ENCODE assay signal across 28 mouse cellular contexts in genomic region chr17:25541768-25542167, GRCm38 (mm10). TPM values are rescaled to one million over a fixed set of nuclear protein-coding genes. Genes with fewer than 3 reads are reported as not detected.
DNase-seq lines count a peak whose midpoint lies in the region; ATAC-seq and TF ChIP-seq lines count a peak whose summit lies in the region.
"Had no signal": no experiment of that assay in that cellular context is flagged by ENCODE, and none has a peak within 500 bp of the region (broad histone marks: within the 10 kb centered on the region; RNA-seq: fewer than 3 reads in every experiment).

No protein-coding gene starts in this region.

- H3K27me3 ChIP-seq in Patski = no peaks in the 10 kb centered on the region
- no peaks in the 10 kb centered on the region for H3K27me3 ChIP-seq in intestine, embryonic 16.5 days (replicated peaks; ENCODE audit: control insufficient read depth, insufficient read depth, low read length)
- H3K27me3 ChIP-seq: embryonic facial prominence, embryonic 13.5 days; embryonic facial prominence, embryonic 15.5 days; forebrain, embryonic 12.5 days had no signal

- H3K36me3 ChIP-seq in intestine, embryonic 16.5 days (ENCODE audit: control insufficient read depth, insufficient read depth, low read length) = no peaks in the 10 kb centered on the region
- H3K36me3 ChIP-seq: embryonic facial prominence, embryonic 13.5 days; embryonic facial prominence, embryonic 15.5 days; forebrain, embryonic 10.5 days; forebrain, embryonic 12.5 days; G1E had no signal

- no peak overlapping the region for H3K4me3 ChIP-seq in intestine, embryonic 16.5 days (ENCODE audit: low read length)
- H3K4me3 ChIP-seq: embryonic facial prominence, embryonic 13.5 days; embryonic facial prominence, embryonic 15.5 days; erythroblast, embryonic 14.5 days; forebrain, embryonic 10.5 days; forebrain, embryonic 12.5 days had no signal

- H3K4me2 ChIP-seq in intestine, embryonic 16.5 days (ENCODE audit: low read depth, low read length) = no peak overlapping the region
- H3K4me2 ChIP-seq: embryonic facial prominence, embryonic 13.5 days; embryonic facial prominence, embryonic 15.5 days; forebrain, embryonic 12.5 days had no signal

- in situ Hi-C loops in Patski (cut with MboI; ENCODE audit: low pct_unique_long_range_greater_than_20kb) = no loop called here

- H3K27ac ChIP-seq in intestine, embryonic 16.5 days (ENCODE audit: low read length) = no peak overlapping the region
- H3K27ac ChIP-seq: embryonic facial prominence, embryonic 13.5 days; embryonic facial prominence, embryonic 15.5 days; forebrain, embryonic 10.5 days; forebrain, embryonic 12.5 days had no signal

- DNase-seq in adrenal gland, adult 2 months = peak; percentile 34
- DNase-seq in adrenal gland, postnatal 25 days = no peak
- peak; percentile 43 for DNase-seq in 3T3-L1 (ENCODE audit: low read depth, low spot score)
- DNase-seq in Muller cell, postnatal 12 days (ENCODE audit: inconsistent ontology term) = peak; percentile 61
- DNase-seq in Patski (ENCODE audit: low read depth, low spot score) = peak; percentile 74
- no peak for DNase-seq in ovary, postnatal 36 days (ENCODE audit: low spot score)
- DNase-seq: adrenal gland, adult 8-10 months; B cell, adult 2 months; cerebellum, adult 11 months; cerebellum, adult 18-20 months; cerebellum, adult 8-10 months; cerebellum, adult 9-11 months; cerebellum, postnatal 14 days; cerebellum, postnatal 36 days; embryo, embryonic 11 days had no signal

- no peaks in the 10 kb centered on the region for H3K9me3 ChIP-seq in intestine, embryonic 16.5 days (ENCODE audit: control insufficient read depth, low read length)
- H3K9me3 ChIP-seq: embryonic facial prominence, embryonic 13.5 days; embryonic facial prominence, embryonic 15.5 days; forebrain, embryonic 10.5 days; G1E had no signal

- TF ChIP-seq CTCF in Patski (IDR thresholded peaks at IDR 0.05) = no peak

- POLR2A ChIA-PET in Patski (lab: Charles Lee) = interaction anchor here (1.2 to 2.5 kb wide), 3 partner anchors 9 to 28 kb away, joined by 3 to 14 read pairs (median 5); partner anchors contain the start of gene Sox8

- CTCF ChIA-PET in Patski (lab: Charles Lee) = interaction anchor here (2.8 to 3.7 kb wide), 2 partner anchors 11 to 26 kb away, joined by 14 to 24 read pairs; no protein-coding TSS in a partner anchor

- no peaks in the 10 kb centered on the region for H3K4me1 ChIP-seq in intestine, embryonic 16.5 days (ENCODE audit: control insufficient read depth, insufficient read depth, low read length)
- H3K4me1 ChIP-seq: embryonic facial prominence, embryonic 15.5 days had no signal

- WGBS in intestine, embryonic 16.5 days = 83% methylated on average over 4 of the region's 4 CpGs

- ATAC-seq in Patski = peak; percentile 23
- no peak for ATAC-seq in intestine, embryonic 16.5 days
- ATAC-seq: CD4-positive, CD25-positive, alpha-beta regulatory T cell, adult 4 months; forebrain, embryonic 14.5 days; forebrain, embryonic 16.5 days had no signal

- H3K9ac ChIP-seq in intestine, embryonic 16.5 days (ENCODE audit: low read depth, low read length) = no peak overlapping the region
- H3K9ac ChIP-seq: embryonic facial prominence, embryonic 13.5 days; embryonic facial prominence, embryonic 15.5 days; forebrain, embryonic 12.5 days had no signal

RNA-seq across cellular contexts. Expression of gene Sox8, which starts 28.7 kb away (rescaled TPM):
- total RNA-seq in adrenal gland, adult 2 months (2021) = 1 to 10 TPM in 1 of 2 experiments, under 1 TPM in 1; 0.83 to 1.5 TPM
- polyA plus RNA-seq in adrenal gland, adult 2 months (2012; rRNA removed) = 1.6 and 2.8 TPM in 2 replicates
- 0.52 and 1.1 TPM in 2 replicates for total RNA-seq in adrenal gland, postnatal 25 days (2021)
- polyA plus RNA-seq in Patski (2021) = 16.7 TPM
- 3.6 and 4.3 TPM in 2 replicates for polyA plus RNA-seq in intestine, embryonic 16.5 days (2015; fragmentation: Nextera tagmentation; extraction: Ambion mirVana)
- total RNA-seq: CH12.LX had no signal
- polyA plus RNA-seq: CD4-positive, CD25-positive, alpha-beta regulatory T cell, adult 4 months; erythroblast, embryonic 14.5 days; G1E had no signal

RNA-seq across cellular contexts. Expression of gene Lmf1, which starts 37.1 kb away (rescaled TPM):
- total RNA-seq in adrenal gland, adult 2 months (2021) = 10 to 100 TPM; 40.4 to 42.6 TPM
- polyA plus RNA-seq in adrenal gland, adult 2 months (2012; rRNA removed) = 30.3 and 35.8 TPM in 2 replicates
- total RNA-seq in adrenal gland, postnatal 25 days (2021) = 41.0 and 41.5 TPM in 2 replicates
- 40.2 TPM for polyA plus RNA-seq in Patski (2021)
- polyA plus RNA-seq in intestine, embryonic 16.5 days (2015; fragmentation: Nextera tagmentation; extraction: Ambion mirVana) = 39.1 and 40.6 TPM in 2 replicates

RNA-seq across cellular contexts. Expression of gene Sstr5, which starts 44.7 kb away (rescaled TPM):
- total RNA-seq in adrenal gland, adult 2 months (2021) = 1 to 10 TPM in 1 of 2 experiments, under 1 TPM in 1; 0.97 to 1.0 TPM
- polyA plus RNA-seq in adrenal gland, adult 2 months (2012; rRNA removed) = 0.36 and 0.54 TPM in 2 replicates
- total RNA-seq in adrenal gland, postnatal 25 days (2021) = 0.21 TPM in 1 of 2 replicates, not detected in the other
- polyA plus RNA-seq in Patski (2021) = not detected
- polyA plus RNA-seq in intestine, embryonic 16.5 days (2015; fragmentation: Nextera tagmentation; extraction: Ambion mirVana) = 0.78 and 1.0 TPM in 2 replicates
- total RNA-seq: common myeloid progenitor, adult 5-6 weeks; gastrocnemius, adult 18-20 months had no signal
- polyA plus RNA-seq: CD4-positive, CD25-positive, alpha-beta regulatory T cell, adult 4 months; erythroblast, embryonic 14.5 days; forebrain, embryonic 10.5 days; G1E had no signal

Comparison
In these comparisons a context has a peak if more than half of its experiments do, and no peak if none do; other contexts are left out.
1. DNase-seq: peak in adrenal gland, adult 2 months (single experiment), 3T3-L1 (single experiment), Muller cell, postnatal 12 days (single experiment) and Patski (single experiment); none in adrenal gland, postnatal 25 days (single experiment) and ovary, postnatal 36 days (single experiment).